Mouse (Mus musculus) kidney, adult 2 months (tissue): ENCODE data around the gene Arf3.

ENCODE experiments used
- CTCF ChIP-seq: fragments of 200-500 bp; conservative IDR thresholded peaks from 2 replicates; pipeline ENCODE4 v1.5.1; 2011; ENCODE audit warnings: low read depth, mild to moderate bottlenecking, control low read depth, low read length, moderate library complexity, mixed read lengths; ENCODE audit not compliant: insufficient read depth, insufficient read length
- POLR2A ChIP-seq: fragments of 200-500 bp; IDR thresholded peaks from one replicate; pipeline ENCODE4 v1.6.1; 2011; ENCODE audit warnings: low read depth, low read length, control low read depth

GRCm38 (mm10) chr15:98722854-98723253 is 40.2 kb downstream of the Arf3 start:
- TF ChIP-seq CTCF (no peak), POLR2A (no peak)
